Mouse (Mus musculus): ENCODE results near the gene Sult2b1. TPM values are rescaled to one million over a fixed set of nuclear protein-coding genes. Genes with fewer than 3 reads are reported as not detected.

Gene Sult2b1
- polyA plus RNA-seq, 1 experiment from 2014 or later: 1.4 TPM

Other genes starting within 250 kb of the Sult2b1 start
- gene Hsd17b14, start 229.8 kb downstream of the Sult2b1 start, polyA plus RNA-seq (2014; fragmentation: Nextera tagmentation; extraction: Ambion mirVana): 0.25 and 1.2 TPM in 2 replicates
- 24.8 and 25.7 TPM in 2 replicates for gene Bcat2, start 214.5 kb downstream of the Sult2b1 start, polyA plus RNA-seq (2014; fragmentation: Nextera tagmentation; extraction: Ambion mirVana)
- gene Fgf21, start 169.2 kb downstream of the Sult2b1 start, polyA plus RNA-seq (2014; fragmentation: Nextera tagmentation; extraction: Ambion mirVana): not detected in 2 replicates
- gene Fut1, start 167.4 kb downstream of the Sult2b1 start, polyA plus RNA-seq (2014; fragmentation: Nextera tagmentation; extraction: Ambion mirVana): not detected in 2 replicates
- not detected in 2 replicates for gene Izumo1, start 162.9 kb downstream of the Sult2b1 start, polyA plus RNA-seq (2014; fragmentation: Nextera tagmentation; extraction: Ambion mirVana)
- 6.5 and 7.3 TPM in 2 replicates for gene Rasip1, start 157.2 kb downstream of the Sult2b1 start, polyA plus RNA-seq (2014; fragmentation: Nextera tagmentation; extraction: Ambion mirVana)
- 1.7 and 3.3 TPM in 2 replicates for gene Mamstr, start 144.7 kb downstream of the Sult2b1 start, polyA plus RNA-seq (2014; fragmentation: Nextera tagmentation; extraction: Ambion mirVana)
- gene Fut2, start 118.3 kb downstream of the Sult2b1 start, polyA plus RNA-seq (2014; fragmentation: Nextera tagmentation; extraction: Ambion mirVana): 0.15 TPM in 1 of 2 replicates, not detected in the other
- gene Ntn5, start 100.6 kb downstream of the Sult2b1 start, polyA plus RNA-seq (2014; fragmentation: Nextera tagmentation; extraction: Ambion mirVana): 0.41 TPM in 1 of 2 replicates, not detected in the other
- 0.39 and 0.52 TPM in 2 replicates for gene Sec1, start 90.3 kb downstream of the Sult2b1 start, polyA plus RNA-seq (2014; fragmentation: Nextera tagmentation; extraction: Ambion mirVana)
- 3.6 and 4.1 TPM in 2 replicates for gene Car11, start 84.8 kb downstream of the Sult2b1 start, polyA plus RNA-seq (2014; fragmentation: Nextera tagmentation; extraction: Ambion mirVana)
- 2.9 and 3.3 TPM in 2 replicates for gene Dbp, start 79.6 kb downstream of the Sult2b1 start, polyA plus RNA-seq (2014; fragmentation: Nextera tagmentation; extraction: Ambion mirVana)
- 936 and 958 TPM in 2 replicates for gene Rpl18, start 69.2 kb downstream of the Sult2b1 start, polyA plus RNA-seq (2014; fragmentation: Nextera tagmentation; extraction: Ambion mirVana)
- gene Sphk2, start 66.7 kb downstream of the Sult2b1 start, polyA plus RNA-seq (2014; fragmentation: Nextera tagmentation; extraction: Ambion mirVana): 27.0 and 27.9 TPM in 2 replicates
- gene Fam83e, start 63.5 kb downstream of the Sult2b1 start, polyA plus RNA-seq (2014; fragmentation: Nextera tagmentation; extraction: Ambion mirVana): 0.80 and 1.2 TPM in 2 replicates
- not detected in 2 replicates for gene Spaca4, start 58.9 kb downstream of the Sult2b1 start, polyA plus RNA-seq (2014; fragmentation: Nextera tagmentation; extraction: Ambion mirVana)
- 5.2 and 6.6 TPM in 2 replicates for gene Lmtk3, start 931 bp downstream of the Sult2b1 start, polyA plus RNA-seq (2014; fragmentation: Nextera tagmentation; extraction: Ambion mirVana)
- gene Cyth2, start 29.9 kb upstream of the Sult2b1 start, polyA plus RNA-seq (2014; fragmentation: Nextera tagmentation; extraction: Ambion mirVana): 194 and 207 TPM in 2 replicates
- 0.37 and 0.45 TPM in 2 replicates for gene Kcnj14, start 40.1 kb upstream of the Sult2b1 start, polyA plus RNA-seq (2014; fragmentation: Nextera tagmentation; extraction: Ambion mirVana)
- 84.8 and 88.2 TPM in 2 replicates for gene Grwd1, start 46.3 kb upstream of the Sult2b1 start, polyA plus RNA-seq (2014; fragmentation: Nextera tagmentation; extraction: Ambion mirVana)
- gene Kdelr1, start 88.1 kb upstream of the Sult2b1 start, polyA plus RNA-seq (2014; fragmentation: Nextera tagmentation; extraction: Ambion mirVana): 68.3 and 69.4 TPM in 2 replicates
- gene Grin2d, start 93.7 kb upstream of the Sult2b1 start, polyA plus RNA-seq (2014; fragmentation: Nextera tagmentation; extraction: Ambion mirVana): 0.16 and 0.31 TPM in 2 replicates
- 1.1 and 2.1 TPM in 2 replicates for gene Syngr4, start 112.0 kb upstream of the Sult2b1 start, polyA plus RNA-seq (2014; fragmentation: Nextera tagmentation; extraction: Ambion mirVana)
- 2.6 and 3.2 TPM in 2 replicates for gene Tmem143, start 112.3 kb upstream of the Sult2b1 start, polyA plus RNA-seq (2014; fragmentation: Nextera tagmentation; extraction: Ambion mirVana)
- 15.2 and 20.6 TPM in 2 replicates for gene Emp3, start 136.7 kb upstream of the Sult2b1 start, polyA plus RNA-seq (2014; fragmentation: Nextera tagmentation; extraction: Ambion mirVana)
- gene Ccdc114, start 139.4 kb upstream of the Sult2b1 start, polyA plus RNA-seq (2014; fragmentation: Nextera tagmentation; extraction: Ambion mirVana): 2.4 and 3.1 TPM in 2 replicates
- gene Abcc6, start 245.6 kb upstream of the Sult2b1 start, polyA plus RNA-seq (2014; fragmentation: Nextera tagmentation; extraction: Ambion mirVana): 0.15 and 0.20 TPM in 2 replicates
- gene Nomo1, start 249.0 kb upstream of the Sult2b1 start, polyA plus RNA-seq (2014; fragmentation: Nextera tagmentation; extraction: Ambion mirVana): 20.2 TPM in 2 replicates